Mouse (Mus musculus) macrophage (primary cell): ENCODE data around the gene Snu13. TPM values are rescaled to one million over a fixed set of nuclear protein-coding genes. Genes with fewer than 3 reads are reported as not detected.

Experiments
- H3K27ac ChIP-seq: fragments of 350-480 bp; formaldehyde crosslinking; 2 replicates; pipeline ENCODE4 v1.9.0; 2021
- H3K36me3 ChIP-seq: fragments of 350-480 bp; formaldehyde crosslinking; 2 replicates; pipeline ENCODE4 v1.9.0; 2021; ENCODE audit errors: inconsistent target
- H3K4me3 ChIP-seq: fragments of 350-480 bp; formaldehyde crosslinking; 2 replicates; pipeline ENCODE4 v1.9.0; 2021; ENCODE audit errors: inconsistent target
- H3K79me2 ChIP-seq: fragments of 350-480 bp; formaldehyde crosslinking; 2 replicates; pipeline ENCODE4 v1.9.0; 2021; ENCODE audit errors: inconsistent target
- WGBS: methylation state at CpG from one replicate; pipeline ENCODE4 v1.1.7; 2026; ENCODE audit warnings: inconsistent platforms; ENCODE audit not compliant: missing documents; 5-methylcytosine and 5-hydroxymethylcytosine counted together
- polyA plus RNA-seq: library from polyadenylated mRNA; stranded (reverse); fragments of 250-400 nt; gene quantifications from 3 replicates; pipeline ENCODE4 v1.2.4, GENCODE M21; 2018; ENCODE audit warnings: inconsistent platforms
- total RNA-seq, 78 experiments: library from RNA; depleted of rRNA; stranded (reverse); fragments of 250-400 nt; gene quantifications; 1 replicate in 9 of 78; 2 replicates in 24 of 78; 3 replicates in 43 of 78; 4 replicates in 2 of 78; pipeline ENCODE4 v1.2.4; 2018; ENCODE audit warnings: inconsistent platforms in 56 of 78

Snu13 gene
- total RNA-seq (2018; cell fraction: chromatin; rRNA removed): 10 to 100 TPM in 20 of 26 experiments, 1 to 10 TPM in 6; 5.2 to 30.8 (median 15.9) TPM
- total RNA-seq (2018; cell fraction: cytosol; rRNA removed): 10 to 100 TPM; 43.1 to 64.2 (median 54.7) TPM
- 10 to 100 TPM; 19.0 to 67.9 (median 27.6) TPM for total RNA-seq (2018; cell fraction: nucleus; rRNA removed)
- 42.7 to 102 TPM (median 90.6 TPM) in 3 replicates for polyA plus RNA-seq

GRCm38 (mm10) chr15:82047080-82047883 lies at the start of gene Snu13:
Gene Snu13, minus strand, starts transcription at chr15:82047598.
- H3K36me3 ChIP-seq: peaks cover 4% of the 10 kb centered on the region; the same call in 1 of the 2 replicates
- H3K4me3 ChIP-seq: peak within 1 kb of the TSS; percentile 93
- WGBS: under 1% methylated on average over 70 of the region's 74 CpGs
- H3K79me2 ChIP-seq: peaks cover 48% of the 10 kb centered on the region
- peak within 1 kb of the TSS; percentile 33; the same call in 1 of the 2 replicates for H3K27ac ChIP-seq

- Histone ChIP-seq H3K79me2 (no peaks in the 10 kb centered on the region), H3K27ac (no peak overlapping the region), H3K4me3 (no peak overlapping the region), H3K36me3 (no peaks in the 10 kb centered on the region)
- WGBS: 96% methylated on average over 7 of the region's 7 CpGs
Measured at GRCm38 (mm10) chr15:82091061-82091460, 43.7 kb upstream of the Snu13 start.

GRCm38 (mm10) chr15:82087266-82087665 lies 39.9 kb upstream of the Snu13 start:
- Histone ChIP-seq H3K4me3 (no peak overlapping the region), H3K79me2 (no peaks in the 10 kb centered on the region), H3K36me3 (no peaks in the 10 kb centered on the region), H3K27ac (no peak overlapping the region)
- WGBS: 9% methylated on average over 5 of the region's 10 CpGs

- 98% methylated on average over 12 of the region's 12 CpGs for WGBS
- Histone ChIP-seq H3K36me3 (no peaks in the 10 kb centered on the region), H3K27ac (no peak overlapping the region), H3K79me2 (no peaks in the 10 kb centered on the region), H3K4me3 (no peak overlapping the region)
Measured at GRCm38 (mm10) chr15:82086131-82086530, 38.7 kb upstream of the Snu13 start.

GRCm38 (mm10) chr15:82085606-82086005 lies 38.2 kb upstream of the Snu13 start:
- no peak overlapping the region for H3K27ac ChIP-seq
- no peaks in the 10 kb centered on the region for H3K79me2 ChIP-seq
- H3K36me3 ChIP-seq: no peaks in the 10 kb centered on the region
- WGBS: 87% methylated on average over 9 of the region's 9 CpGs
- no peak overlapping the region for H3K4me3 ChIP-seq

- 25% methylated on average over 7 of the region's 7 CpGs for WGBS
- Histone ChIP-seq H3K36me3 (no peaks in the 10 kb centered on the region), H3K4me3 (no peak overlapping the region), H3K79me2 (no peaks in the 10 kb centered on the region), H3K27ac (no peak overlapping the region)
Measured at GRCm38 (mm10) chr15:82081161-82081560, 33.8 kb upstream of the Snu13 start.

GRCm38 (mm10) chr15:82079883-82080282 lies 32.5 kb upstream of the Snu13 start:
- WGBS: 68% methylated on average over 8 of the region's 10 CpGs
- H3K79me2 ChIP-seq: no peaks in the 10 kb centered on the region
- no peaks in the 10 kb centered on the region for H3K36me3 ChIP-seq
- H3K4me3 ChIP-seq: no peak overlapping the region
- H3K27ac ChIP-seq: no peak overlapping the region

GRCm38 (mm10) chr15:82073490-82073889 lies 26.1 kb upstream of the Snu13 start:
- no peaks in the 10 kb centered on the region for H3K36me3 ChIP-seq
- no peak overlapping the region for H3K27ac ChIP-seq
- WGBS: 96% methylated on average over 5 of the region's 7 CpGs
- H3K4me3 ChIP-seq: no peak overlapping the region
- no peaks in the 10 kb centered on the region for H3K79me2 ChIP-seq

- WGBS: 91% methylated on average over 24 of the region's 26 CpGs
- Histone ChIP-seq H3K27ac (no peak overlapping the region), H3K79me2 (no peaks in the 10 kb centered on the region), H3K36me3 (no peaks in the 10 kb centered on the region), H3K4me3 (no peak overlapping the region)
Measured at GRCm38 (mm10) chr15:82071816-82072469, 24.5 kb upstream of the Snu13 start.

GRCm38 (mm10) chr15:82069898-82070297 lies 22.5 kb upstream of the Snu13 start, which contains the start of gene Mei1:
Gene Mei1, plus strand, starts transcription at chr15:82069996.
- Histone ChIP-seq H3K79me2 (no peaks in the 10 kb centered on the region), H3K36me3 (no peaks in the 10 kb centered on the region), H3K27ac (no peak within 1 kb of the TSS), H3K4me3 (no peak within 1 kb of the TSS)
- WGBS: 39% methylated on average over 39 of the region's 40 CpGs

- 22% methylated on average over 7 of the region's 7 CpGs for WGBS
- Histone ChIP-seq H3K36me3 (no peaks in the 10 kb centered on the region), H3K4me3 (no peak overlapping the region)
Measured at GRCm38 (mm10) chr15:82065511-82065910, 18.1 kb upstream of the Snu13 start.

GRCm38 (mm10) chr15:82063909-82064308 lies 16.5 kb upstream of the Snu13 start:
- Histone ChIP-seq H3K27ac (no peak overlapping the region), H3K36me3 (no peaks in the 10 kb centered on the region)
- WGBS: 72% methylated on average over 14 of the region's 14 CpGs

More at GRCm38 (mm10) chr15:82065511-82065910, 18.1 kb upstream of the Snu13 start:
- Histone ChIP-seq H3K79me2 (no peaks in the 10 kb centered on the region), H3K27ac (no peak overlapping the region)

GRCm38 (mm10) chr15:82058719-82059201 lies 11.4 kb upstream of the Snu13 start, which contains the start of gene 4930407I10Rik:
Gene 4930407I10Rik, plus strand, starts transcription at chr15:82059151.
- Histone ChIP-seq H3K36me3 (no peaks in the 10 kb centered on the region), H3K4me3 (no peak within 1 kb of the TSS), H3K79me2 (no peaks in the 10 kb centered on the region), H3K27ac (no peak within 1 kb of the TSS)
- WGBS: 100% methylated on average over 1 of the region's 1 CpGs

More at GRCm38 (mm10) chr15:82063909-82064308, 16.5 kb upstream of the Snu13 start:
- H3K79me2 ChIP-seq: no peaks in the 10 kb centered on the region
- no peak overlapping the region for H3K4me3 ChIP-seq

- H3K4me3 ChIP-seq: no peak overlapping the region
- H3K79me2 ChIP-seq: no peaks in the 10 kb centered on the region
- 67% methylated on average over 5 of the region's 5 CpGs for WGBS
- no peaks in the 10 kb centered on the region for H3K36me3 ChIP-seq
- no peak overlapping the region for H3K27ac ChIP-seq
Measured at GRCm38 (mm10) chr15:82052544-82052943, 5.1 kb upstream of the Snu13 start.
